In genomic region chr14:32467606-32468005, GRCm38 (mm10) we compare ENCODE assay signal across 8 mouse cellular contexts. TPM values are rescaled to one million over a fixed set of nuclear protein-coding genes. Genes with fewer than 3 reads are reported as not detected.
A peak's percentile ranks its signal among the peaks of the same experiment; 100 is the strongest.
DNase-seq lines count a peak whose midpoint lies in the region; ATAC-seq and TF ChIP-seq lines count a peak whose summit lies in the region.

No protein-coding gene starts in this region.

- no peaks in the 10 kb centered on the region for H3K9me3 ChIP-seq in kidney, embryonic 14.5 days (ENCODE audit: control insufficient read depth, low read length)
- H3K9me3 ChIP-seq in lung, postnatal 0 days (ENCODE audit: low read length), result no peaks in the 10 kb centered on the region

- no peaks in the 10 kb centered on the region for H3K36me3 ChIP-seq in kidney, embryonic 14.5 days (ENCODE audit: control insufficient read depth, insufficient read depth, low read length)
- no peaks in the 10 kb centered on the region for H3K36me3 ChIP-seq in lung, postnatal 0 days (ENCODE audit: insufficient read depth, low read length)

- H3K4me2 ChIP-seq in kidney, embryonic 14.5 days (replicated peaks; ENCODE audit: low read depth, low read length), result no peak overlapping the region
- H3K4me2 ChIP-seq in lung, postnatal 0 days (replicated peaks; ENCODE audit: low read depth, low read length), result no peak overlapping the region

- H3K4me3 ChIP-seq in kidney, embryonic 14.5 days (ENCODE audit: low read length), result no peak overlapping the region
- H3K4me3 ChIP-seq in lung, postnatal 0 days (ENCODE audit: low read depth, low read length), result no peak overlapping the region

- H3K9ac ChIP-seq in kidney, embryonic 14.5 days (ENCODE audit: low read depth, low read length), result no peak overlapping the region
- no peak overlapping the region for H3K9ac ChIP-seq in lung, postnatal 0 days (replicated peaks; ENCODE audit: low read depth)

- H3K4me1 ChIP-seq in kidney, embryonic 14.5 days (ENCODE audit: control insufficient read depth, insufficient read depth, low read length), result peaks cover 6% of the 10 kb centered on the region; the same call in 1 of the 2 replicates
- H3K4me1 ChIP-seq in lung, postnatal 0 days (ENCODE audit: insufficient read depth, low read depth, low read length), result no peaks in the 10 kb centered on the region

- DNase-seq in kidney, adult 8-10 months, result peak; percentile 8 to 38
- DNase-seq in adrenal gland, adult (ENCODE audit: inconsistent age in 2 of 2, low spot score in 1 of 2), result peak; percentile 28 to 85
- peak; percentile 5 for DNase-seq in fibroblast of lung, adult 2 months (ENCODE audit: low read depth)
- DNase-seq in lung, postnatal 0 days (ENCODE audit: low spot score), result peak; percentile 51
- DNase-seq in cerebellum, adult 11 months, result no peak

- 3% methylated on average over 5 of the region's 5 CpGs for WGBS in kidney, embryonic 14.5 days
- 2% methylated on average over 5 of the region's 5 CpGs for WGBS in lung, postnatal 0 days

- H3K27ac ChIP-seq in kidney, embryonic 14.5 days (ENCODE audit: low read depth, low read length), result no peak overlapping the region
- no peak overlapping the region for H3K27ac ChIP-seq in lung, postnatal 0 days (ENCODE audit: low read length)

- peaks cover 53% of the 10 kb centered on the region for H3K27me3 ChIP-seq in kidney, embryonic 14.5 days (ENCODE audit: control insufficient read depth, insufficient read depth, low read length)
- H3K27me3 ChIP-seq in lung, postnatal 0 days (replicated peaks; ENCODE audit: insufficient read depth, low read length), result peaks cover 40% of the 10 kb centered on the region

- ATAC-seq in kidney, embryonic 14.5 days (ENCODE audit: low FRiP score, low TSS enrichment), result no peak
- ATAC-seq in lung, postnatal 0 days, result no peak
- no peak for ATAC-seq in activated CD4-positive, CD25-positive, alpha-beta regulatory T cell, adult 4 months
- no peak for ATAC-seq in inflammation-experienced regulatory T-cells, adult 6 months

- TF ChIP-seq EP300 in lung, postnatal 0 days (IDR thresholded peaks at IDR 0.05), result no peak

- TF ChIP-seq CTCF in lung, postnatal 0 days (IDR thresholded peaks at IDR 0.05), result no peak

RNA-seq across cellular contexts. Expression of gene Chat, which starts 1.8 kb away (rescaled TPM):
- polyA plus RNA-seq in kidney, embryonic 14.5 days (2014; fragmentation: Nextera tagmentation; extraction: Ambion mirVana), result 0.08 TPM in 1 of 2 replicates, not detected in the other
- not detected in 2 replicates for polyA plus RNA-seq in lung, postnatal 0 days (2015; fragmentation: Nextera tagmentation; extraction: Ambion mirVana)
- not detected for polyA plus RNA-seq in activated CD4-positive, CD25-positive, alpha-beta regulatory T cell, adult 4 months (2017; shearing (Covaris generic))
- polyA plus RNA-seq in inflammation-experienced regulatory T-cells, adult 6 months (2017; shearing (Covaris generic)), result not detected

RNA-seq across cellular contexts. Expression of gene Slc18a3, which starts 3.0 kb away (rescaled TPM):
- polyA plus RNA-seq in kidney, embryonic 14.5 days (2014; fragmentation: Nextera tagmentation; extraction: Ambion mirVana), result not detected in 2 replicates
- polyA plus RNA-seq in lung, postnatal 0 days (2015; fragmentation: Nextera tagmentation; extraction: Ambion mirVana), result 0.07 TPM in 1 of 2 replicates, not detected in the other
- not detected for polyA plus RNA-seq in activated CD4-positive, CD25-positive, alpha-beta regulatory T cell, adult 4 months (2017; shearing (Covaris generic))
- not detected for polyA plus RNA-seq in inflammation-experienced regulatory T-cells, adult 6 months (2017; shearing (Covaris generic))

RNA-seq across cellular contexts. Expression of gene Ercc6, which starts 45.7 kb away (rescaled TPM):
- polyA plus RNA-seq in kidney, embryonic 14.5 days (2014; fragmentation: Nextera tagmentation; extraction: Ambion mirVana), result 15.9 and 23.6 TPM in 2 replicates
- polyA plus RNA-seq in lung, postnatal 0 days (2015; fragmentation: Nextera tagmentation; extraction: Ambion mirVana), result 12.9 and 15.6 TPM in 2 replicates
- 1 to 10 TPM; 6.7 to 7.3 TPM for polyA plus RNA-seq in activated CD4-positive, CD25-positive, alpha-beta regulatory T cell, adult 4 months (2017; shearing (Covaris generic))
- polyA plus RNA-seq in inflammation-experienced regulatory T-cells, adult 6 months (2017; shearing (Covaris generic)), result 1 to 10 TPM; 4.3 to 8.8 (median 5.5) TPM
